Mouse (Mus musculus): Measurements from ENCODE around the gene Gm17175. TPM values are rescaled to one million over a fixed set of nuclear protein-coding genes. Genes with fewer than 3 reads are reported as not detected.

The Gm17175 gene
- polyA plus RNA-seq (2015; fragmentation: Nextera tagmentation; extraction: Ambion mirVana) = not detected in 2 replicates

GRCm38 (mm10) chr14:51573963-51574362 is at the start of gene Gm17175:
TSS of gene Gm17175 (minus strand) at chr14:51574063.

GRCm38 (mm10) chr14:51611210-51611609 is 37.3 kb upstream of the Gm17175 start, which contains the start of gene Gm17078:
TSS of gene Gm17078 (minus strand) at chr14:51611310.

GRCm38 (mm10) chr14:51592039-51592438 is 18.2 kb upstream of the Gm17175 start, which contains the start of gene Gm17174:
TSS of gene Gm17174 (minus strand) at chr14:51592139.

GRCm38 (mm10) chr14:51552490-51552889 is 21.4 kb downstream of the Gm17175 start, which contains the start of gene Gm5622:
TSS of gene Gm5622 (plus strand) at chr14:51552790.

Other genes with a start within 250 kb of the Gm17175 start
- gene Gm7247, start 212.3 kb downstream of the Gm17175 start, polyA plus RNA-seq (2015; fragmentation: Nextera tagmentation; extraction: Ambion mirVana) = not detected in 2 replicates
- gene Vmn2r88, start 163.2 kb downstream of the Gm17175 start, polyA plus RNA-seq (2015; fragmentation: Nextera tagmentation; extraction: Ambion mirVana) = not detected in 2 replicates
- not detected in 2 replicates for gene Vmn2r89, start 122.2 kb downstream of the Gm17175 start, polyA plus RNA-seq (2015; fragmentation: Nextera tagmentation; extraction: Ambion mirVana)
- not detected in 2 replicates for gene Gm5622, start 21.3 kb downstream of the Gm17175 start, polyA plus RNA-seq (2015; fragmentation: Nextera tagmentation; extraction: Ambion mirVana)
- not detected in 2 replicates for gene Gm17174, start 18.1 kb upstream of the Gm17175 start, polyA plus RNA-seq (2015; fragmentation: Nextera tagmentation; extraction: Ambion mirVana)
- gene Gm17078, start 37.2 kb upstream of the Gm17175 start, polyA plus RNA-seq (2015; fragmentation: Nextera tagmentation; extraction: Ambion mirVana) = not detected in 2 replicates
- gene Gm4181, start 61.6 kb upstream of the Gm17175 start, polyA plus RNA-seq (2015; fragmentation: Nextera tagmentation; extraction: Ambion mirVana) = not detected in 2 replicates
- not detected in 2 replicates for gene Gm17079, start 121.4 kb upstream of the Gm17175 start, polyA plus RNA-seq (2015; fragmentation: Nextera tagmentation; extraction: Ambion mirVana)
- gene Gm5800, start 143.1 kb upstream of the Gm17175 start, polyA plus RNA-seq (2015; fragmentation: Nextera tagmentation; extraction: Ambion mirVana) = not detected in 2 replicates
- gene Ang4, start 199.5 kb upstream of the Gm17175 start, polyA plus RNA-seq (2015; fragmentation: Nextera tagmentation; extraction: Ambion mirVana) = not detected in 2 replicates
- not detected in 2 replicates for gene AY358078, start 226.0 kb upstream of the Gm17175 start, polyA plus RNA-seq (2015; fragmentation: Nextera tagmentation; extraction: Ambion mirVana)

Measured in neural tube, postnatal 0 days (tissue).